Mouse (Mus musculus) CH12.LX (cell line): ENCODE measurements at regions not wholly inside any gene's neighbourhood (a gene's known extent, or its start where the extent isn't known, plus 50 kb on each side); places are given as distances from the start of the nearest gene placed in this dataset.
"Not testable (repeated sequence)": the region's sequence is repeated elsewhere in the genome, so short reads cannot be mapped to it uniquely, and the experiment has no call there.

Experiments used
- KAT2A ChIP-seq: IDR thresholded peaks from 2 replicates; pipeline ENCODE4 v1.6.1; 2012; ENCODE audit warnings: low read length, improper control_type of control experiment, inconsistent platforms; ENCODE audit not compliant: insufficient replicate concordance
- POLR2AphosphoS2 ChIP-seq: IDR thresholded peaks from 2 replicates; pipeline ENCODE4 v1.6.1; 2011; ENCODE audit warnings: low read depth, low read length, improper control_type of control experiment
- USF1 ChIP-seq: IDR thresholded peaks from 2 replicates; pipeline ENCODE4 v1.6.1; 2014; ENCODE audit warnings: low read depth, mild to moderate bottlenecking, inconsistent platforms, low read length, improper control_type of control experiment

GRCm38 (mm10) chr17:79975150-79975757 is 79.3 kb upstream of the Atl2 start:
- not testable (repeated sequence) for TF ChIP-seq KAT2A, POLR2AphosphoS2, USF1
